Mouse (Mus musculus): Measurements from ENCODE around the gene Hook2. TPM values are rescaled to one million over a fixed set of nuclear protein-coding genes. Genes with fewer than 3 reads are reported as not detected.

Gene Hook2
- total and polyA plus RNA-seq, 3 experiments = 2.0 to 2.4 (median 2.0) TPM

GRCm38 (mm10) chr8:84978248-84978940, 12.0 kb upstream of the Hook2 start, which contains the start of gene Junb:
Junb (minus strand) TSS chr8:84978718.
- Histone ChIP-seq H3K27me3 (ENCODE audit: control insufficient read depth, insufficient read depth, low read length) (no peaks in the 10 kb centered on the region), H3K27ac (peak within 1 kb of the TSS; percentile 99), H3K79me2 (replicated peaks; ENCODE audit: control insufficient read depth, insufficient read depth, low read length) (no peaks in the 10 kb centered on the region), H3K9ac (ENCODE audit: low read depth, low read length) (peak within 1 kb of the TSS; percentile 91), H3K4me1 (ENCODE audit: control insufficient read depth, insufficient read depth, low read length) (peaks cover 17% of the 10 kb centered on the region), H3K4me3 (peak within 1 kb of the TSS; percentile 56), H3K36me3 (ENCODE audit: control insufficient read depth, insufficient read depth, low read length) (no peaks in the 10 kb centered on the region; the same call in 1 of the 2 replicates)
- DNase-seq = peak; percentile 98
- under 1% methylated on average over 63 of the region's 63 CpGs for WGBS
- intact Hi-C loops (cut with DNase I) = loop anchor here (10.0 kb wide), 1 partner anchor 46 kb away; the partner anchor contains the start of genes Asna1 and Trir
- TF ChIP-seq CTCF (IDR thresholded peaks at IDR 0.05) = no peak
- peak; percentile 100 for TF ChIP-seq POLR2A (IDR thresholded peaks at IDR 0.05; ENCODE audit: insufficient read depth, low read depth, low read length)
- peak; percentile 78; the same call in 1 of the 2 replicates for TF ChIP-seq EP300 (IDR thresholded peaks at IDR 0.05; ENCODE audit: insufficient read depth, low read depth, low read length)

DNA sequence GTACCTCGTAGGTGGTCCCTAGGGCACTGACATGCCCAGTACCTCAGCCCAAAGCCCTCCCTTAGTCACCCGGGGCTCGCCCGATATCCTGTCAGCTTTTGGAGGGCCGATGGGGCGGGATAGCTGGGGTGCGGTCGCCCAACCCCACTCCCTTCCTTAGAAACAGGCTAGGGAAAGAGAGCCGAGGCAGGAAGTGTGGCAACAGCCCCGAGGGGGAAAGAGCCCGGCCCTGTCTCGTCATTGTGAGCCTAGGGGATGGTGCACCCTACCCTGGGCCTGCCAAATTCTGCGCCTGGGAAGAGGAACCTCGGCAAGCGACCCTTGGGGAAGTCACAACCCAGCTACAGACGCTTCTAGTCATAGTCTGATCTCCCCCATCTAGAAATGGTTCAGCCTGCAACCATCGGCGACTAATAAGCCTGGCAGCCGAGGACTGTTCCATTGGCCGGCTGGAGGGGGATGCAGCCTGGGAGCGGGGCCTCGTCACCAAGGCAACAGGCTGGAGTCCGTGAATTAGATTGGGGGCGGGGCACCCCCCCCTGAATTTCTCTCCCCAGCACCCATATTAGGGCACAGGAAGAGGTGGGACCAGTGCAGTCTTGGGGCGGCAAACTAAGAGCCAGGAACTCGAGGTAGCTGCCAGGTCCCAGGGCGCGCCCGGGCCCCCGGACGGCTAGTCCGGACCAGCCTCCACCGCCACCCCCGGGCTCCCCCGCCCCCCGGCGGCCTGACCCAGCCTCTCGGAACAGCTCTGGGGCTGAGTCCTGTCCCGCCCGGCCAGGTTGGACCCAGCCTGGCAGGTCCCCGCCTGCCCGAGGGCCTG, 10.6 kb upstream of the Hook2 start:
- Histone ChIP-seq H3K27me3 (ENCODE audit: control insufficient read depth, insufficient read depth, low read length) (no peaks in the 10 kb centered on the region), H3K27ac (peak overlapping the region; percentile 99), H3K36me3 (ENCODE audit: control insufficient read depth, insufficient read depth, low read length) (no peaks in the 10 kb centered on the region), H3K4me3 (peak overlapping the region; percentile 31), H3K4me1 (ENCODE audit: control insufficient read depth, insufficient read depth, low read length) (peaks cover 19% of the 10 kb centered on the region), H3K79me2 (replicated peaks; ENCODE audit: control insufficient read depth, insufficient read depth, low read length) (no peaks in the 10 kb centered on the region), H3K9ac (ENCODE audit: low read depth, low read length) (peak overlapping the region; percentile 81)
- intact Hi-C loops (cut with DNase I) = loop anchor here (10.0 kb wide), 1 partner anchor 45 kb away; the partner anchor contains the start of genes Asna1 and Trir
- WGBS = 4% methylated on average over 36 of the region's 42 CpGs
- DNase-seq = peak; percentile 93 to 95
- TF ChIP-seq POLR2A (IDR thresholded peaks at IDR 0.05; ENCODE audit: insufficient read depth, low read depth, low read length) (peak; percentile 59), CTCF (IDR thresholded peaks at IDR 0.05) (no peak), EP300 (IDR thresholded peaks at IDR 0.05; ENCODE audit: insufficient read depth, low read depth, low read length) (no peak)

DNA sequence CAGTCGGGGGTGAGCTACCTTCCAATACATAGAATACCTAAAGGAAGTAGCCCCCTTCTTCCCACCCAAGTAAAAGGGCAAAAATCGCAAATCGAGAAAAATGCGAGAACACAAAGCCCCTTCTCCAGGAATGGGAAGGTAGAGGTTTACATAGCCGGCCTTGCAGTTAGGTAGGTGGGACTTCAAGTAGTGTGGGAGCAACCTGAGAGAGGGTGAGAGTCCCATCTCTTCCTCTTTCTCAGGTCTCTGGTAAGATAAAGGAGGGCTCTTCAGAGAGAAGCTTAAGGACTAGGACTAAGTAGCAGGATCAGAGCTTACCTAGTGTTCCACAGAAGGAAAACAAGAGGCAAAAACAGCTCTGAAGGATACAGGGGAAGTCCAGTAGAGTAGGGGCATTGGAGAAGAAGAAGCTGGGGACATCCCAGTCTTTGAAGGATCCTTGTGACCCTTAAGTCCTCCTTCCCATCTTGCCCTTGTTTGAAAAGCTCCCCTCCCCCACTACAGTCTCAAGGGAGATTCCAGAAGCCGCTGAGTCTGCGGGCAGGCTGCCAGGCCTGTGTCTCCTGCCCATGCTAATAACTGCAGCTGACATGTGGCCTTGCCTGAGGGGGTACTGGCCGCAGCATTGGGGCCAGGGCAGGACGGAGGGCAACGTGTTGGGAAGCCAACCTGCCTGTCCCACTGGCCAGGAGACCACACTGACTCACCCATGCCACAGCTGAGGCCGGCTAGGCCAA, 9.6 kb upstream of the Hook2 start:
- TF ChIP-seq POLR2A (IDR thresholded peaks at IDR 0.05; ENCODE audit: insufficient read depth, low read depth, low read length) (0 out of 2 replicates have a peak, but pooled peaks have one; percentile 21), CTCF (IDR thresholded peaks at IDR 0.05) (no peak), EP300 (IDR thresholded peaks at IDR 0.05; ENCODE audit: insufficient read depth, low read depth, low read length) (0 out of 2 replicates have a peak, but pooled peaks have one; percentile 46)
- Histone ChIP-seq H3K79me2 (replicated peaks; ENCODE audit: control insufficient read depth, insufficient read depth, low read length) (no peaks in the 10 kb centered on the region), H3K27me3 (ENCODE audit: control insufficient read depth, insufficient read depth, low read length) (no peaks in the 10 kb centered on the region), H3K9ac (ENCODE audit: low read depth, low read length) (peak overlapping the region; percentile 17; the same call in 1 of the 2 replicates), H3K36me3 (ENCODE audit: control insufficient read depth, insufficient read depth, low read length) (no peaks in the 10 kb centered on the region), H3K4me3 (peak overlapping the region; percentile 31; the same call in 1 of the 2 replicates), H3K4me1 (ENCODE audit: control insufficient read depth, insufficient read depth, low read length) (peaks cover 18% of the 10 kb centered on the region), H3K27ac (peak overlapping the region; percentile 99)
- intact Hi-C loops (cut with DNase I) = no loop called here
- WGBS = 26% methylated on average over 11 of the region's 11 CpGs
- DNase-seq = peak; percentile 79 to 85

GRCm38 (mm10) chr8:84981644-84982498, 8.5 kb upstream of the Hook2 start:
- intact Hi-C loops (cut with DNase I) = no loop called here
- H3K4me1 ChIP-seq (ENCODE audit: control insufficient read depth, insufficient read depth, low read length) = peaks cover 19% of the 10 kb centered on the region
- no peak overlapping the region for H3K4me3 ChIP-seq
- no peak overlapping the region; the same call in 1 of the 2 replicates for H3K27ac ChIP-seq
- no peaks in the 10 kb centered on the region for H3K27me3 ChIP-seq (ENCODE audit: control insufficient read depth, insufficient read depth, low read length)
- no peak for TF ChIP-seq CTCF (IDR thresholded peaks at IDR 0.05)
- no peak for TF ChIP-seq EP300 (IDR thresholded peaks at IDR 0.05; ENCODE audit: insufficient read depth, low read depth, low read length)
- no peak for TF ChIP-seq POLR2A (IDR thresholded peaks at IDR 0.05; ENCODE audit: insufficient read depth, low read depth, low read length)
- H3K79me2 ChIP-seq (replicated peaks; ENCODE audit: control insufficient read depth, insufficient read depth, low read length) = no peaks in the 10 kb centered on the region
- no peaks in the 10 kb centered on the region for H3K36me3 ChIP-seq (ENCODE audit: control insufficient read depth, insufficient read depth, low read length)
- 65% methylated on average over 15 of the region's 15 CpGs for WGBS
- no peak overlapping the region for H3K9ac ChIP-seq (ENCODE audit: low read depth, low read length)
- DNase-seq = no peak

Measured in heart, adult 2 months (tissue).